Mouse (Mus musculus): ENCODE measurements around the gene Lsg1. TPM values are rescaled to one million over a fixed set of nuclear protein-coding genes. Genes with fewer than 3 reads are reported as not detected.

The Lsg1 gene
- total RNA-seq, 2 experiments from 2014 or later: 21.2 to 23.2 TPM

DNA sequence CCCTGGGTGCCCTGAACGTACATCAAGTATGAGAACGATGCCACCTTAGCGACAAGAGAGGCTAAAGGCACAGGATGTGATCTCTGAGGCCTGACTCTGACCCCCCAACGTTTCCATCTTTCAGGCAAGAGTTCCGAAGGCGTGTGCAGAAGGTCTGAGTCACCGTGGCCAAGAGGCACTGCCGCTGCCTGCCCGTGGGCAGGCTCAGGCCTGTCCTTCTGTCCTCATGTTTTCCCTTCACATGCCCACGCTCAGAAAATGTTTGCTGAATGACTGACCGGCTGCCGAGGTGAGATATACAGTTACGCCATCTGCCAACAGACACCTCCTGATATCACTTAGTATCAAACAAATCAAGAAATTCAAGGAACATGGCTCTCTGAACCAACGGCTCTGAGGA lies 61.6 kb downstream of the Lsg1 start:
- no peak for TF ChIP-seq CTCF (IDR thresholded peaks at IDR 0.05)
- no peak for DNase-seq (ENCODE audit: extremely low spot score in 1 of 2, low spot score in 2 of 2)
- Histone ChIP-seq H3K27ac (no peak overlapping the region), H3K4me3 (no peak overlapping the region)
- intact Hi-C loops (cut with DNase I): no loop called here

DNA sequence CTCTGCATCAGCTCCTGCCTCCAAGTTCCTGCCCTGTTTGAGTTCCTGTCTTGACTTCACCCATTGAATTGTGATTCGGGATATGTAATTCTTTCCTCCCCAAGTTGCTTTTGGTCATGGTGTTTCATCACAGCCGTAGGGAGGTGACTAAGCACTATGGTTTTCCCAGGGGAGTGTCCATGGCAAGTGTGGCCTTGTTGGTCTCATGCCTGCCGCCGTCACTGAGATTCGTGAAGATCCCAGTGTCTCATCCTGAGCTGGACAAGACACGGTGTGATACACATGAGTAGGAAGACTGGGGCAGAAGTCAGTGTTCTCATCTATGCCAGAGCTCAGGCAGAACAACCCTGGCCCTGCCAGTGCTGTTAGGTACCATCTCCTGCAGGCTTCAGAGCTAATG lies 62.9 kb downstream of the Lsg1 start:
- intact Hi-C loops (cut with DNase I): no loop called here
- no peak for DNase-seq (ENCODE audit: extremely low spot score in 1 of 2, low spot score in 2 of 2)
- TF ChIP-seq CTCF (IDR thresholded peaks at IDR 0.05): no peak

DNA sequence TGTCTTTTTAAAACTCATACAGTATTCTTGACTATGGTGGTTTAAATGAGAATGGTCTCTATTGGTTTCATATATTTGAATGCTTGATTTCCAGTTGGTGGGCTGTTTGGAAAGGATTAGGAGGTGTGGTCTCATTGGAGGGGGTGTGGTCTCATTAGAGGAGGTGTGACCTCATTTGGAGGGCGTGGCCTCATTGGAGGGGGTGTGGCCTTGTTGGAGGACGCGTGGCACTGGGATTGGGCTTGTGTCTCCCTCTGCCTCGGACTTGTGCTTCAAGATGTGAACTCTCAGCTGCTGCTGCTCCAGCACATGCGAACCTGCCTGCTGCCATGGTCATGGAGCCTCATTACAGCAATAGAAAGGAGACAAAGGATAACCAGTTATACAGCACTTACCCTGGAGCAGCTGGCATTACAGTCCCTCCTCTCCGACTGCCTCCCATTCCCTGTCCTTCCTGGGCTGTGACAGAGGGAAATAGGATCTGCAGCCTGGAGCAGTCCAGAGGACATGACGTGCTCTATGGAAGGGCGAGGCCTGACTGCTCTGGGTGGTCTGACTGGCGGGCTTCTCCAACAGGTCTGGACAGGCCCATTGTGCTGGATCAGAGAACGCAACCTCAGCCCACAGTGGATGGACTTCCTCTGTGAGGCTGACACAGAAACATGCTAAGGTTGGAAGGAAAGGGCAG lies 65.0 kb downstream of the Lsg1 start:
- intact Hi-C loops (cut with DNase I): no loop called here
- no peak overlapping the region for H3K27ac ChIP-seq
- DNase-seq (ENCODE audit: extremely low spot score in 1 of 2, low spot score in 2 of 2): no peak
- TF ChIP-seq CTCF (IDR thresholded peaks at IDR 0.05): no peak
- H3K4me3 ChIP-seq: no peak overlapping the region

More for the DNA sequence above, 62.9 kb downstream of the Lsg1 start:
- H3K27ac ChIP-seq: no peak overlapping the region
- no peak overlapping the region for H3K4me3 ChIP-seq

DNA sequence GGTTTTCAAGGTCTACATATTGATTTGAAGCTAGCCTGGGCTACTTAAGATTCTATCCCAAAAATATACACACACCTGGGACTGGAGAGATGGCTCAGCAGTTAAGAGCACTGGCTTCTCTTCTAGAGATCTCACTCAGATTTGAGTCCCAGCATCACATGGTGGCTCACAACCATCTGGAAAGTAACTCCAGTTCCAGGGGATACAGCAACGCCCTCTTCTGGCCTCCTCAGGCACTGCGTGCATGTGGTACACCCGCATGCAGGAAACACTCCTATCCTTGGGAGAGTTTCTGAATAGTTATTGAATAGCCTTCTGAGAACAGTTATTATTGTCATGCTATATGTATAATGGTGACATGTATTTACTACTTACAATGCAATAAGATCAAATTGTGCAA lies 66.2 kb downstream of the Lsg1 start:
- H3K4me3 ChIP-seq: no peak overlapping the region
- peak overlapping the region; percentile 45 for H3K27ac ChIP-seq
- peak; percentile 25 for TF ChIP-seq CTCF (IDR thresholded peaks at IDR 0.05)
- intact Hi-C loops (cut with DNase I): no loop called here
- no peak for DNase-seq (ENCODE audit: extremely low spot score in 1 of 2, low spot score in 2 of 2)

DNA sequence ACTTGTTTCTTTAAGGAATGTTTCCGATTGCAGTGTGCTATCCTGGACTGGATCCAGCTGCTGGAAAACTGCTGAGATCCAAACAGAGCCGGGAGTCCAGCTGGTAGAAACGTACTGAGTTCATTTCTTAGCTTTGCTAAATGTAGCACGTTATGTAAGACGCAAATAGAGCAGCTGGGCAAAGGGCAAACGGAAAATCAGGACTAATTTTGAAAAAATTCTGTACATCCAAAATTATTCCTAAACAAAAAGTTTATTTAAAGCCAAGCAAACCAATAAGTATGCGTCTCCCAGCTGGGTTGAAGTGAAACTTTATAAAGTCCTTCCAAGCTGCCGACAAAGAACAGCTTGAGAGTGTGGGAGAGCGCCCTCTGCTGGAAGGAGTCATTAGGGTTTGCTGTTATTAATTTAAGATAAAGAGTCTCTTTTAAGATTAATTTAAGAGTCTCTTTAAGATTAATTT lies 67.0 kb downstream of the Lsg1 start:
- intact Hi-C loops (cut with DNase I): no loop called here
- peak; percentile 63 to 77 for DNase-seq (ENCODE audit: extremely low spot score in 1 of 2, low spot score in 2 of 2)
- Histone ChIP-seq H3K4me3 (peak overlapping the region; percentile 40), H3K27ac (peak overlapping the region; percentile 50)
- TF ChIP-seq CTCF (IDR thresholded peaks at IDR 0.05): peak; percentile 95

DNA sequence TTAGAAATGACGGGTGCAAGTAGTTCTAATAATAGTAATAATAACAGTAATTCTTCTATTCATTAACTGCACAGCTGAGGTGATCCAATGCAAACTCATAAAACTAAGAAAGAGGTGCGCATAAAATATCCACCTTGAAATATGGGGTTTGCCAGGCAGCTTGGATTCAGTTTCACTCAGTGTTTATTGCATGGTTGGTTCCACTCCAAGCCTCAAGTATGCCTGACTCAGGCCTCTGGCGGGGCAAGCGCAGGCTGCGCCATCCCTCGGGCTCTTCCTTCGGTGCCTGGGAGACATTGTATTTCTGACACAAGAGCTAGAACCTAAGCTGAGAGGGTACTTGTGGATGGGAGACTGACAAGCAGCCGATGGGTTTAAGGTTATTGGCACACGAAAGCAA lies 68.8 kb downstream of the Lsg1 start:
- TF ChIP-seq CTCF (IDR thresholded peaks at IDR 0.05): no peak
- no peak for DNase-seq (ENCODE audit: extremely low spot score in 1 of 2, low spot score in 2 of 2)
- intact Hi-C loops (cut with DNase I): no loop called here
- no peak overlapping the region for H3K27ac ChIP-seq
- no peak overlapping the region for H3K4me3 ChIP-seq

DNA sequence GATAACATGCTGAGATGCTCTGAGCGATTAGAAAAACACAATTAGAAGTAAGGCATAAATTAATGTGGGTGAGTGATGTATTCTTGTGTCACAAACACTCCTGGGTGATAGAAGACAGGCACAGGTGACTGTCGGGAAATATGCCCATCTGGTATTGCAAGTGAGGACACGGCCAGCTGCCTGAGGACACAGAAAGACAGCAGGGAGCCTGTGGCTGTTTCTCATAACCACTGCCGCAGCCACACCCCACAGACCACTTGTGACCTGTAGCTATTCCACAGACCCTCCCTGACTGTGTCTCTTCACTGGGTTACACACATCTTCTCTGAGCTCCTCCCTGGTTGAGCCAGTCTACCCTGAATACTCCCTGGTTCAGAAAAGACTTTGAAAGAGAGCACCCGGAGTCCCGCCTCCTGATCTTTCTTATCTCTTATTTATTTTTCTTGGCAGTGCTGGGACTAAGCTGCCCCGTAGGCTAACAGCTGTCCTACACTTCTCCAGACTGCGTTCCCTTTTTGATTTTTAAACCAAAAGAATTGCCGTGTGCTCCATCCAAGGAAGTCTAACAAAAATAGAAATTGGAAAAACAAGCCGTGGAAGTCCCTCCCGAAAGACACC lies 69.6 kb downstream of the Lsg1 start:
- no peak for DNase-seq (ENCODE audit: extremely low spot score in 1 of 2, low spot score in 2 of 2)
- Histone ChIP-seq H3K27ac (no peak overlapping the region), H3K4me3 (no peak overlapping the region)
- no peak for TF ChIP-seq CTCF (IDR thresholded peaks at IDR 0.05)
- intact Hi-C loops (cut with DNase I): no loop called here

DNA sequence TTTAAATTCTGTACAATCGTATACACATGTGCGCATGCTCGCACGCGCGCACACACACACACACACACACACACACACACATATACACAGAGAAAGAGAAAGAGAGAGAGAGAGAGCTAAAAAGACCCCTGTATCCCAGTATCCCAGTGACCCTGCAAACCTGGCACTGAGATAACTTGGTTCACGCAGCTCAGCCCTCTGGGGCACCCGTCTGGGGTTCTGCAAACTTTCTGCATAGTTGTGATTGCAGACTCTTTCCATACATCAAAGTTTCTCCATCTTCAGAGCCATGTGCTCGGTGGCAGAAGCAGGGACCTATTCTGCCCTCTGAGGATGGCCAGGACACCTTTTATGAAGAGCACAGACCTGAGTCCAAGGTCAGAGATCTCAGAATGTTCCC lies 70.4 kb downstream of the Lsg1 start:
- intact Hi-C loops (cut with DNase I): no loop called here
- TF ChIP-seq CTCF (IDR thresholded peaks at IDR 0.05): no peak
- H3K4me3 ChIP-seq: no peak overlapping the region
- no peak for DNase-seq (ENCODE audit: extremely low spot score in 1 of 2, low spot score in 2 of 2)
- no peak overlapping the region for H3K27ac ChIP-seq

DNA sequence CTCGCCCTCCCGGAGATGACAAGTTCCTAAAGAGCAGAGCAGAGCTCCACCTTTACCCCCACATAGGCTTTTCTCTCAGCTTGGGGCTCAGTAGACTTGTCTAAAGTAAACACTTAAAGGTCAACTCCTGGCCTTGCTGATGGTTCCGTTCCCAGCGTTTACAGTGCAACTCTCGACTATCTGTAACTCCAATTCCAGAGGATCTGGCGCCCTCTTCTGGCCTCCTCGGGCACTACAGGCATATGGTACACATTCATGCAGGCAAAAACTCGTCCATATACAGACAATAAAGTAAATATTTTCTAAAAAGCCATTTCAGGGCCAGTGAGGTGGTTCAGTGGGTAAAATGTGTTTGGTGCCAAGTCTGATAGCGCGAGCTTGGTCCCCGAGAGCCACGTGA lies 72.0 kb downstream of the Lsg1 start:
- no peak overlapping the region for H3K27ac ChIP-seq
- H3K4me3 ChIP-seq: no peak overlapping the region
- TF ChIP-seq CTCF (IDR thresholded peaks at IDR 0.05): peak; percentile 51
- DNase-seq (ENCODE audit: extremely low spot score in 1 of 2, low spot score in 2 of 2): no peak
- intact Hi-C loops (cut with DNase I): no loop called here

DNA sequence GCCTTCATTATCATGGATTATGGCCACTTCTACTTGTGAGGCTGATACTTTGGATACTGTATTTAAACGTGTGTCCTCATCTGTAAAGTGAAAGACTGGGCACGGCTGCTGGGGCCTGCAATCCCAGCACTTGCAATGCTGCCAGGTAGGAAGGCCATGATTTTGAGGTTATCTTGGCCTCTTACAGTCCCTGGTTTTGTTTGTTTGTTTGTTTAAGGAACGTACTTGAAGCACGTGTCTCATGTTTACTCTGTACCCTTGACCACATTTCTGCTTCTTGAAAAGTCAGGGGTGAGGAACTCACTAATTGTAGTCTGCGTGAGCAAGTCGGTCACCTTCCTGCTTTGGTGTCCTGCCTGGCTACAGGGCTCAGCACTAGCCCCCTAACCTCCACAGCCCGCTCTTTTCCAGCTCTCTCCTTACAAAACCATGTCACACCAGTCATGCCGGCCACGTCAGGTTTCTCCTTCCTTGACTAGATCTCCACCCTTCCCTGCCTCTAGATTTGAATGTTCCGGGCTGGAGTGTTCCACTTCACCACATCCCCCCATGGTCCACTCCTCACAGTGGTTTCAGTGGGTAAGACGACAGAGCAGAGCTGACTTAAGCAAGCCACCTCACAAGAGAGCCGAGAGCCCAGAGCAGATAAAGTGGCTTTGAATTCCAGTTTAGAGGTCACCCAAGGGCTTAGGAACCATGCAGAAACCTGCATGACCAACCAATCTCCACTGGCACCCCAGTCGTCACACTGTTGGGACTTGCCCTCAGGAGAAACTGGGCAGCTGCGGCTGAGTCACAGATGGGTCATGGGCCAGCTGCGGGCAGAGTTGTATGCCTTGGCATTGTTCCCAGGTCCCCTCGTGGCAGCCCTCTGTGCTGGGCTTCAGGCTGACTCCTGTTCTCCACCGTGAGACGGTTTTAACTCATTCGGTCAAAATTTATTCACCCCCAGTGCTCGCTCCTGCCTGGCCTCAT lies 74.1 kb downstream of the Lsg1 start:
- no peak overlapping the region for H3K4me3 ChIP-seq
- H3K27ac ChIP-seq: no peak overlapping the region
- intact Hi-C loops (cut with DNase I): no loop called here
- no peak for TF ChIP-seq CTCF (IDR thresholded peaks at IDR 0.05)
- peak in 1 of 2 experiments; percentile 43 for DNase-seq (ENCODE audit: extremely low spot score in 1 of 2, low spot score in 2 of 2)

DNA sequence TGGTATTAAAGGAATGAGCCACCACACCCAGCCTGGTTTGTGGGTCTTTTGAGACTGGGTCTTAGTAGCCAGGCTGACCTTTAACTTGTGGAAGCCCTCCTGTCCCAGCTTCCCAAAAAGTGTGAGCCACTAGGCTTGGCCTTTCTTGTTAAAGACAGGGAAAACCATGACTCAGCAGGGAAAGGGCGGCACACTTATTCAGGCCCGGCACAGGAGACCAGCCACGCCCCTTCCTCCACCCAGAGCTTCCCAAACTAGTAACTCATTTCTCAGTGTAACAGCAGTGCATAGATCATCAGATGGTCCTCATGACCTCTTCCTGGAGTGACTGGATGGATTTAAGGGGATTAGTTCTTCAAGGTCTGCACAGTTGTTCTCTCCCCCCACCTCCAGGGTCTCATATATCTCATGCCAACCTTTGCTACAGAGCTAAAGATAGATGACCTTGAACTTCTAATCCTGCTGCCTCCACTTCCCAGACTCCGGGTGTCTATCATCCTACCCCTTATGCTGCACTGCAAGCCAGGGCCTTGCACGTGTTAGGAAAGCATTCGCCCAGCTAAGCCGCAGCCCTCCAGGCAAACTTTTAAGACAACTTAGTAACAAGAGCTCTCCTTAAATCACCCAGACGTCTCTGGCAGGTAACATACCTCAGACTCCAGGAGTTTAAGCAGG lies 74.9 kb downstream of the Lsg1 start:
- intact Hi-C loops (cut with DNase I): no loop called here
- H3K27ac ChIP-seq: 0 out of 2 replicates have a peak overlapping the region, but pooled peaks have one; percentile 15
- H3K4me3 ChIP-seq: no peak overlapping the region
- TF ChIP-seq CTCF (IDR thresholded peaks at IDR 0.05): no peak
- no peak for DNase-seq (ENCODE audit: extremely low spot score in 1 of 2, low spot score in 2 of 2)
